Mouse (Mus musculus): ENCODE measurements around the gene Agbl4. TPM values are rescaled to one million over a fixed set of nuclear protein-coding genes. Genes with fewer than 3 reads are reported as not detected.

Gene Agbl4
- polyA plus RNA-seq, 2 experiments from 2014 or later = not detected

DNA sequence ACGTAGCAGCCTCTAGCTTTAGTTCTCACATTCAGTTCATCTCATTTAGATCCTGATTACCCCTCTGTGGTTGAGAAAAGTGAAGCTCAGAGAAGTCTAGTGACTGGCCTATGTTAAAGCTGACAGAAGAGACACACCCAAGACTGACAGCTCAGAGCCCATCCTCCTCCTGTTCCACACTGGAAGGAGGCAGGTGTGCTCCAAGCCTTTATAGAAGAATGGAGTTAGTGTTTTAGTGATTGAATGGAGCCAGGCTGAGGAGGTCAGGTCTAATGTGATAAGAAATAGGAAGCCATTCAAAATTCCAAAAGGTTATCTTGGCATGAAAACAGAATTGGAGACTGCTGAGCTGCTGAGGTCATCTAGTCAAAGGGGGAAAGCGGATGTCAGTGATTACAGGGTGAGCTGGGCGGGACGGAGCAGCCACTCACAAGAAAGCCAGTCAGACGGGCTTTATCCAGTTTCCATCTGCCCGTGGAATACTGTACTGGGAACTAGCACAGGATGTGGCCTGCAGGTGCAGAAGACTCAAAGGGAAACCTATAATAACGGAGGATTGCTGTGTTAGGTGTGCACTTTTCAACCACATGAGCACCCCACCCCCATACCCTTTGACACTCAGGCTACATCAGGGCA lies 1053.9 kb downstream of the Agbl4 start:
- no peak for ATAC-seq

DNA sequence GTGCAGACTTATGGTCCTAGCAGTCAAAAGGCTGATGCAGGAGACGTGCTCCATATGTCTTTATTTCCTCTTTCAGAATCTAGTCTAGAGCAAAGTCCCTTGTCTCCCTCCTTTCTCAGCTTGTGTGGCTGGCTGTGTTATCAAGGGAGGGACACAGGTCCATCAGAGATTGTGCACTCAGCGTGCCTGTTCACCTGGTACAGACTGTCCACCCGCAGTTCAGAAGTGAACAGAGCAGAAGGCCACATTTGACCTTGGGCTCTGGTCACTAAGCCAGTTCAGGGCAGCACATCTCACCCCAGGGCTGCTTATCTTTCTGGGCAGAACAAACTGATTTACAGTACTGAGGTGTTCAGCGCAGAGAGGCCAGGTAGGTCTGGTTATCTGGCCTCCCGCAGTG lies 1054.7 kb downstream of the Agbl4 start:
- ATAC-seq = no peak

DNA sequence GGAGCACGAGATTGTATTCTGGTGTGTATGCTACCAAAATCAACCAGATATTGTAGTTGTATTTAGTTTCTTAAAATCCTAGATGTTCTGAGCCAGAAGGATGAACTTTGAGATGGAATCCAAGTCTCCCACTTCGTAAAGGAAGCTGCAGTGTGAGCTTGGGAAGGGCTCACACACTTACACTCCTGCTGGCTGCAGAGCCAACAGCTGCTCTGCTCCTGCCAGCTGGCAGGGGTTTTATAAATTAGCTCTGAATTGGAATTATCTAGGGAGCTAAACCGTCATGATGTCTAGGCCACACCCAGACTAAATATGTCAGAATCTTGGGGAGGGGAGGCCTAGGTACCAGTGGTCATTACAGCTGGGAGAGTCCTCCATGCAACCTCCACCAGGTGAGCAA lies 1055.8 kb downstream of the Agbl4 start:
- no peak for ATAC-seq

DNA sequence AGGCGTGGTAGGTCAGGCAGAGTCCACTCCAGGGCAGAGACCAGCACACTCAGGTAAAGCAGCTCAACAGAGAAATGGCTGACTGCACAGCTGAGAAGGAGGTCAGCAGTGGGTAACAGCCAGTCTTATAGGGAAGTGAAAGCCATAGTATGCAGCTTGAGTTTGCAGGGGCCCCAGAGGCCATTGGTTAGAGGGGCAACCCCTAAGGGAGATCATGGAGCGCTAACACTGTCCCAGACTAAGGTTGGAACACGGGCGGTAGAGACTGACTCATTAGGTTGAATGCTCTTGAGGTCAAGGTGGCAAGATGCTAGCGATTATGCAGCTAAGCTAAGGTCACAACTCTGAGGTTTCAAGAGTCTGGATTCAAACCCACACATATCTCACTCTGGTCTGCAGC lies 1058.2 kb downstream of the Agbl4 start:
- ATAC-seq = no peak

DNA sequence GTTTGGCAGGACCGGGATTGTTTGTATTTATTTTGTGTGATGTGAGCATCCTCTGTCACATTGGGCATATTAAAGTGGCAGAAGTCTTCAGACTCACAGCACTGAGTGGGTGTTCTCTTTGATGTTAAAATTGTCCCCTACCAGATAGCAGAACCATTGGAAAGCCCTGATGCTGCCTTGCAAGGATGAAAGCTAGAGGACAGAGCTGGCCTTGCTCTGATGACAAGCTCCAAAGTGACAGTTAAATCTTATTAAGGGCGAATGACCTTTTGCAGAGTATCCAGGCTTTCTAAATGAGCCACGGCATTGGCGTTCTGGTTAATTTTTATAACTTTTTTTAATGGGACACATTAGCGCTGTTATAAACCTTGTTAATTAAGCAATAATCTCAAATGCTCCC lies 1060.1 kb downstream of the Agbl4 start:
- ATAC-seq = no peak

DNA sequence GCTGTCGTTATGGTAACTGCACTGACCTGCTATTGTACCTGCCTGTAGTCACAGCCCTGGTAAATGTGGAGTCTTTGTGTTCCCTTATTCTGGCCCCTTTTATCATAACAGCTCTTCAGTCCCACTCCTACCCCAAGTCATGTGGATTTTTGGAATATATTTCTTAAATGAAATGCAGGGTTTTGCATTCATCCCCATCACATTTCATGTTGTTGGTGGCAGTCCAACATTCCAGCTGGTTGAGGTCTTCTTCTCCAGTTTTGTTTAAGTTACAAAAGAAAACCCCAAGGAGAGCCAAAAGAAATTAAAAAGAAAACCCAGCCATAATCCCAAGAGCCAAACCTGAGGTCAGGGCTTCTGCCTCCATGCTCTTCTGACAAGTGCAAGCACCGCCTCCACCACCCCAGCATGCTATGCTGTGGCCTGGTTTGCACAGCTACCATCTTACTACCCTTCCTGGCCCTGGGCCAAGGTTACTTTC lies 1069.9 kb downstream of the Agbl4 start:
- no peak for ATAC-seq

DNA sequence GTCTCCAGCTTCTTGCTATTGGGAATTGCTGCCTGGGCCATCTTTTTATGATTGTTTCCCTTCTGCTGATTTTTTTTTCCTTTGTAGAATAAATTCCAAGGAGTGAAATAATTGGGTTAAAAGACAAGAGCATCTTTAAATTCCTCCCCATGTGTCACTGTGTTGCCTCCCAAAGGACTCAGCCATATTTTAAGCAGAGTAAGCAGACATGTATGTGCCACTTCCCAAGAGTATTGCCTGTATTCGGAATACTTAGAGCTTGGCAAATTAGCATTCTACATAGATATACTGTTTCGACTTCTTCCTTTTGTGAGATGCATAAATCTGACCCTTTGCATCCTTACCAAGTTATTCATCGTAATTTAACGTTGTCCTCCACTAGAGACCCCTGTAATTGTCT lies 1070.3 kb downstream of the Agbl4 start:
- no peak for ATAC-seq

DNA sequence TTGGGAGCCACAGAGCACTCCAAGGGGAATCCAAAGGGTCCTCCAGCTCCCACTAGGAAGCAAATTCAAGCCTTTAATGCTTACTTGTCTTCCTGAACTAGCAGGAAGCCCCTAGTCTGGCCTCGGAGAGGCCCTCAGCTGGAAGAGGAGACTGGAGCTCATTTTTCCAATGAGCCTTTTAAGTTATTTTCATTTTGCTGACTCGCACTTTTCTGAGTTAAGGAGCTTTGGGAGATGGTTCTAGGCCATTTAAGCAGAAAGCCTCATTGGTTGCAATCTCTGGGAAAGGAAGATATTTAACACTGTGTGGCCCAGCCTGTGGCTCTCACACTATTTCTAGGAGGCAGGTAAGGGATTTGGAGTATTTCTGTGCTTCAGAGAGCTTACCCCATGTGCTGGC lies 1072.4 kb downstream of the Agbl4 start:
- ATAC-seq = no peak

DNA sequence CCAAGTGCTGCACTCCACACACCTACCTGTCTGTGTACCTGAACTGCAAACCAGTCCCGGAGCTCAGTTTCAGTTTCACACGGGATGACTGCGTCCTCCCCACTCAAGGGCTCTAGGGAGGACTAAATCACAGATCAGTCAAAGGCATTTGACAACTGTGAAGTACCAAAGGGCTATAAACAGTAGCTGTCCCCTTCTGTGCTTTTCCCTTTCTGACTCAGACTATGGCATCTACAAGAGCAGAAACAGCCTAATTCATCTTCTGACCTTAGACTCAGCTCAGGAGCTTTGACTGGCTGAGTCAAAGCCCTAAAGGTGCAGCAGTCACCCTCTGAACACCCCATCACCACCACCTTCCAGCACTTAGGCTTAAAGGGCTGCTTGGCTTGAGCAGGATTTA lies 1074.3 kb downstream of the Agbl4 start:
- ATAC-seq = no peak

DNA sequence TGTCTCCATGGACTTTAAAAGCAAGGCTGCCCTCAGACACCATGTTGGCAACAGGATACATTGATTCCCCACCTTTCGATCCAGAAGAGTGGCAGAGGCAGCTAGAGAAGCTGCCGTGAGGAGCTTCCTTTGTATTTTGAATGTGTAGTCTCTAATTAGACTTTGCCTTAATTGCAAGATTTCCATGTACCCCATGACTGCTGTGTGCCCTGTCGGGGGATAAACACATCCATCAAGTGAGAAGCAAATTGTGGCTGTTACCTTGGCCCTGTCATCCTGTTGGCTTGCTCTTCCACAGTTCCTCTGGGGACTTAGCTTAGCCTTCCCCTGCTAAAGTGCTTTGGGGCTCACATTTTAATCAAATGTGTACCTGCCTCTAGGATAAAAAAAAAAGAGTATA lies 1075.0 kb downstream of the Agbl4 start:
- ATAC-seq = no peak

DNA sequence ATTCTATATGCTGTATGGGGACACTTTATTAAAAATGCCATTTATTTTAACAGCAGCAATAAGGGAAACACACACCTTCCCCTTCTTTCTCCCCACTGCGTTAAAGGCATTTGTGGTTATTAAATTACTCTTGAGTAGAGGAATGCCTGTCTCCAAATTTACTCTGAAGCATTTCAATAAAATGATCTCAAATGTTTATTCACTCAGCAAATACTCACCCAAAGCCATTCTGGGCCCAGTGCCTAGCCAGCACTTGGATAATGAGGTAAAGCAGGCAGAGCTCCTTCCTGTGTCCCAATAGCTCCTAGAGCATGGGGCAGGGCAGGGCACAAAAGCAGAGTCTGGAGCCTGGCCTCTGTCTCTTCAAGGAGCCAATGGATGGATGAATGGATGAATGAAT lies 1075.6 kb downstream of the Agbl4 start:
- no peak for ATAC-seq

DNA sequence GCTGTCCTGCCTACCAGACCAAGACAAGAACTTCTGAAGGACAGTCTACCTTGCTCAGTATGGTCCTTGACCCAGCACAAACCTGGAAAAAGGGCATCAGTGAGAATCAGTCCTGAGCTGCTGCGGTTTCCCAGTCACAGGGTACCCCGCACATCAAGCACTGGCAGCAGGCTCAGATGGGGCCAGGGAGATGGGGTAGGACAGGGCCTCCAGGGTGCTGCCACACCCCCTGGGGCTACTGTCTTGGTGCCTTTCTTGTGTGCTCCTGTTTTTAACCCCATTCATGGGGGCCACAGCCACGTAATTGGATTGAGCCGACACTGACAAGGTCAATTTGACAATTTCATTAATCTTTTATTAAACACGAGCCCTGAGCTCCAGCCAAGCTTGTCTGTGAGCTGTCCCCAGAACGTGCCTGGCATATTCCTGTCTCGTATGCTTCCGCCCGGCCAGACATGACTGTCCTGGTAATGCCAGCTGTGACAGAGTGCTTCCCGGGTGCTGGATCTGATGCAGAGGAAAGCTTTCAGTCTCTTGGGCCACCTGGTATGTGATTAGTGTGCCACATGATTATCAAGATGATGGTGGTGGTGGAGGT lies 1078.0 kb downstream of the Agbl4 start:
- no peak for ATAC-seq

DNA sequence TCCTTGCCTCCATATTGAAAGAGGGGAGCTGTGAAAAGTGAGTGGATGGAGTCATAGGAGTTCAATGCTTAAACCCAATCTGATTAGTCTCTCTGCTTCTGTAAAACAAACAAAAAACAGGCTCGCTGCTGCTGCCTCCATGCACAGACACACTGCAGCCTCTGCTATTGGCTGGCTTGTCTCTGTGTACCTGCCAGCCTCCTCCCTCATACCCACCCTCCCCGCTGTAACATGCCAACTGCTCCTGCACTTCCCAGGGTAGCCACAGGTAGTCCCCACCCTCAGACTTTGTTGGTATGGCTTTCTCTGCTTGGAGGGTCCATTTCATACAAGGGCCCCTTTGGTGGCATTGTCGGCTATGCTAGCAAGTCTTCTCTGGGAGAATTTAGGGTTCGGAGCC lies 1080.0 kb downstream of the Agbl4 start:
- no peak for ATAC-seq

DNA sequence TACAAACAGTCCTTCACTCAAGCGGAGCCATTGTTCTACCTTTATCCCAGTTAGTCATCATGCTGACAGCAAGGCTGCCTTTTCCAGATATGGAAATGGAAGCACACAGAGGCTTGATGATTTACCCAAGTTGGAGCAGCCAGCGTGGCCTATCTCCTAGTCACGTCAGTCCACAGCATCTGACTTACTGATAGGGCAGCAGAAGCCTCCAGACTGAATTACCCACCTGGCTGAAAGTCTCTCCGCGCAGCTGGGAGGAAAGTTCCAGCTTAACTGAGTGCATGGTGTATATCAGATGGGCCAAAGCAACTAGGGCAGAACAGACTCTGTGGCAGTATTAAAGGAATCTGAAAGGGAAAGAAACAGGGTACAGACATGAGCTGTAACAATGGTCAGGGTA lies 1086.0 kb downstream of the Agbl4 start:
- ATAC-seq = no peak

DNA sequence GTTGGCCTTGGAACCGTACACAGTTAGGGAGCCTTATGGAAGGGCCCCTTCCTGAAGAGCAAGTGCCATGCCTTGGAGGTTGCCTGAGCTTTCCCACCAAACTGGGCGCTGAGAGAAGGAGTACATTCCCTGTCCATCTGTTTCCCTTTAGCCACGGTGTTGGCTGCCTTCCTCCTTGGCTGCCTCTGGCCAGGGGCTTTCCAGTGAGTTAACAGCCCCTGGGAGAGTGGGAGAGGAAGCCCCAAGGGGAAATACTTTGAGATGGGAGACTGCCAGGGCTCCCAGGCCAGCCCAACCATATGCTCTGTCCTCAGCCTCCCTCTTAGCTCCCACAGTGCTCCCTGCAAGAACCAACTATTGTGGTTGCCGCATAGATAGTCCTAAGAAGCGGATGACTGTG lies 1087.7 kb downstream of the Agbl4 start:
- ATAC-seq = no peak

DNA sequence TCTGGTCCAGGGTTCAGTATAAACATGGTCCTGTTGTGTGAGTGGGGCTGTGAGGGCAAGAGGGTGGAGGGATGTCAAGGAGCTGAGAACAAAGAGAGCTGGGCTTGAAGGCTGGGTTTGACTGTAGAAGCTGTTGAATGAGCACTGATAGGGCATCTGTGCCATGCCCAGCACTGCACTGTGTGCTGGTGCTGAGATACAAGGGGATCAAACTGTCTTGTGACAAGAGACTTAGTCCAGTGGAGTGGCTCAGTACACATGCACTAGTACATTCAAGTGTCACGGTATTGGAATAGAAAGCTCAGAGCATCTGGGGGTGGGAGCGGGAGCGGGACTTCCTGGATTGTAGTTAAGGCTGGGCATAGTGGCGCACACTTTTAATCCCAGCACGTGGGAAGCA lies 1088.7 kb downstream of the Agbl4 start:
- ATAC-seq = no peak

DNA sequence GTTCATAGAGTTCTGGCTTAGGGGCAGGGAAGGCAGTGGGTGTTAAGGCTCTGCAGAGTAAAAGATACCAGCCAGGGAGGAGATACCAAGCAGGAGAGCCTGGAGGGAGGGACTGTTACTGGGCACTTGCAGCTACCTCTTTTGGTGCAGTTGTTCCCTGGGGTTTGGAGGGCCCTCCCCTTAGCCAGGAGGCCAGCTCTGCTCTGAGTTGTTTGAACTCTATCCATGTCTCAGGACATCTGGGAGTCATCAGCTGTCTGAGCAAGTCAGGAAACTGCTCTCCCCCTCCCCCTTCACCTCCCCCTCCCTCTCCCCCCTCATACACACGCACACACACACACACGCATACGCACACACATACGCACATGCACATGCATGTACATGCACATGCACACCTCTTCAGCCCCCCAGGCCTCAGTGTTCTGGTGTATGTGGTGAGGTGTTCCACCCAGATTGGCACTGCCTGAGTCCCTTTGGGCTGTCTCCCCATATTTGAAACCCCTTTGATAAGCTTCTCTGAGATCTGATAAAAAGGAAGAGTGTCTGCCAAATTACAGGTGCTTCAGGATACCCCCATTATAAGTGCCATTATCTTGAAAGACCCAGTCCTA lies 1089.9 kb downstream of the Agbl4 start:
- ATAC-seq = no peak

DNA sequence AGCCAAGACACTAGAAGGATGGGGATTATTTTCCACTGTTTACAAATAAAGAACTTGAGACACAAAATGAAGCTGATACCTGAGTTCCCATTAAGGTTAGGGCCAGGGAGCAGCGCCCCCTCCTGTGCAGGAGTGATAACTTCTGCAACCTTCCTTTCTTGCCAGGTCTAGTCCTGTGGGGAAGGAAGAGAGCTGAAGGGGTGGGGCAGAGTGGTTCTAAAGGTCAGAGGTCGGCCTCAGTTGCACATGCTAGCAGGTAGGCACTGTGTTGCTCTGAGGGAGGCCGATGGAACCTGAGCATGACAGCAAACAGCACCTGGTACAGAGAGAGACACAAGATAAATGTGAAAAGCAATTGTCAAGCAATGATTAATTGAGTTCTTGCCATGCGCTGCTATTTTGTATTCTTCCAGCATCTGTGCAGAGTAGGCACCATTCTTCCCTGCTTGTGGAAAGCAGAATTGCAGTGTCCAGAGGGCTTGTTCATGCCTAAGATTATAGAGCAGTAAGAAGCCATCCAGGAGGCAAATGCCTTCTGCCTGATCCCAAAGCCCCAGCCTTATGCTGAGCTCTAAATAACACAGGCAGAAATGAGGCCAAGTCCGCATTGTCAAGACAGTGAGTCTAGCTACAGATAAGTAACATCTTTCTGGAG lies 1096.4 kb downstream of the Agbl4 start:
- no peak for ATAC-seq

DNA sequence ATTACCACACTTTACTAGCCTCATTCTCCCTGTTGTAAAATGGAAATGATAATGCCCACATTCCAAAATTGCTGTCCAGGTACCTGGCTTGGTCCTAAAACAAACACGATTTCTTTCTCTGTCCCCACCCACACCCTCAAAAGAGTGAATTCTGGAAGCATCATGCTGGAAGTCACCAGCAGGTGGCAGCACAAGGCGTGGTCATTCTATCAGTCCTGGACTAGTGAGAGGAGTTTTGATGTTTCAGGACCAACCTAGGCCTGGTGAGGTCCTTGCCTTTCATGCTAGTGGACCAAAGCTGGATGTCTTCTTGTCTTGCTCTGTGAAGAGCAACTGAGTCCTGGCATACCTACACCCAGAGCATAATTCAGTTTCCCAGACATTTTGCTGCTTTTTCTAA lies 1098.5 kb downstream of the Agbl4 start:
- ATAC-seq = no peak

DNA sequence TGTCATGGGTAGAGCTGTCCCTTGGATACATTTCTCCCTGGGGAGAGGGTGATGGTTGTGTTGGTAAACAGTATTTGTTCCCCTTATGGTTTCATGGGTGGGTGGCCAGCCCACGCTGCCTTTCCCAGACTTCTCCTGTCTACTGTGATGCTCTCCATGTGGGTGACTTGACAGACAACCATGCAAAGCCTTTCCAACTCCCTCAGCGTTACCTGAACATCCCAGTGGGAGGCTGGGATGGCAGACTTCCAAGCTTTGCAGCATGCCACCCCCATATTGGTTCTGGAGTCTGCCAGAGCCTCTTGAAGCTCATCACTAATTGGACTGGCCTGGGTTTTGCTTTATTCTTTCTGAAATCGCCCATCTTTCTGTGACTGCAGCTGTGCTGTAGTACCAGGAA lies 1101.3 kb downstream of the Agbl4 start:
- no peak for ATAC-seq

DNA sequence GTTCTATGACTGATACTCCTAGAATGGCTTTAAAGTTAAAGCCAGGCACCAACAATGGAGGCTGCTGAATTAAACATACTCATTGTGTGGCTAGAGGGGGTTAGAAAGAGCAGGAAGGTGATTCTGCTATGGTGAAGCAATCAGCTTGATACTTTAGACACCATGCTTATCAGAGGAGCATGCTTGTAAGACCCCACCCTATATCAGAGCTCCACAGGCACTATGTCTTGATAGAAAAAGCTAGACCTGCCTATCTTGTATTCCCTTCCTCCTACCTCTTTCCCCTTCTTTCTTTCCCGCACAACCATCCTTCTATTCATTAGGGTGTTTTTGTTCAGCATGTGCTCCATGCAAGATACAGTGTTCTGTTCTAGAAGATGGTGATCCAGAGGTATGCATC lies 1104.0 kb downstream of the Agbl4 start:
- ATAC-seq = no peak

DNA sequence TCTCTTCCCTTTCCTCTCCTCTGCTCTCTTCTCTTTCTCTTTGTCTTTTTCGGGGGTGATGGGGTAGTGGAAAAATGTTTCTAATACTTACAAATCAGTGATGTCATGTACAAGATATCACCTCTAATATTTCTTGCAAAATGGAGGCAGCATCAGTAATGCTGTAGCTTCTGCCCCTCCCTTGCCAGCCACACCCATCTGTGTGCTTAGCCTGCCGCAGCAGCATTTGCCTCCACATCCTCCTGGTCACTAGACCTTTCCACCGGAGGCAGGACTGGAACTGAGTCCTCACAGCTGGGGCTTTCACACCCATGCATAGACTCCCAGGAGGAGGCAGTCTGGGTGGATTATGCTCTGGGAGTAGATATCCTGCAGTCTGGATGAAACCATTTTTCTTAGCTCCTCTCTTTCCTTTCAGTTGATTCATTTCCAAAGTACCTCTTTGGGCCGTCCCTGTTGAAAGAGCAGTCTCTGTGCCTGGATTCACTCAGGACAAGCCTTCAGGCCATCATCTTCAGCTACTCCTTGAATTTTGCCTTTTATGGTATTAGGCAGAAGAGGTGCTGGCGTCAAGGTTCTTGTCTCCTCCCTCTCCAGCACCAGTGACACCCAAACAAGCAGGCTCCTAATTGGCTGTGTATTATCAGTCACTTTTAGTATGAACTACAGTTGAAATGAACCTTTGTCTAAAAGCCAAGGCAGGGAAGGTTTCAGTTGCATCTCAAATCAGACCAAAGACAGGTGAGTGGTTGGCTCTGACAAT lies 1105.7 kb downstream of the Agbl4 start:
- no peak for ATAC-seq

DNA sequence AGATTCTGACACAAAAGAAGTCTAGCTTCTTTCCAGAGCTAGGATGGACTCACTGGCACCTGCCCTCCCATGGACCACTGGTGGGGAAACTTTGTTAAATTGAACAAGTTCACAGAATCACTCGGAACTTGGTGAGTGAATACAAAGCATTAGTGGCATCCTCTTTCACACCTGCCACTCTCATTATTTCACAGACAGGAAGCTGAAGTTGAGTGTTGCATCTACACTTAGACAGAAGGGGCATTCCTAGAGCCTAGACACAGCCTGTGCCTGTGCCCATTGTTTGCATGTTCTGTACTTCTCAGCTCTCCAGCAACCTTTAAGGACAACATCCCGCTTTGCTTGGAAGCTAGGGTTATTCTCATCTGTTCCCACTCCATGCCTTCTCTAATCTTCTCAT lies 1107.5 kb downstream of the Agbl4 start:
- no peak for ATAC-seq

All from activated CD4-positive, CD25-positive, alpha-beta regulatory T cell, adult 4 months (primary cell).